Mouse (Mus musculus): Measurements from ENCODE around the gene Adcy5. TPM values are rescaled to one million over a fixed set of nuclear protein-coding genes. Genes with fewer than 3 reads are reported as not detected.

Adcy5 gene
- polyA plus RNA-seq, 1 experiment, result not detected

GRCm38 (mm10) chr16:35139873-35140619, 14.6 kb upstream of the Adcy5 start:
- Histone ChIP-seq H3K4me3 (no peak overlapping the region), H3K36me3 (ENCODE audit: control insufficient read depth, insufficient read depth) (no peaks in the 10 kb centered on the region), H3K27me3 (ENCODE audit: control insufficient read depth, insufficient read depth, insufficient read length) (peaks cover 7% of the 10 kb centered on the region), H3K4me2 (ENCODE audit: low read depth) (no peak overlapping the region), H3K79me2 (ENCODE audit: control insufficient read depth, insufficient read depth) (no peaks in the 10 kb centered on the region), H3ac (ENCODE audit: control insufficient read depth, insufficient read length) (no peak overlapping the region)
- TF ChIP-seq SRF (IDR thresholded peaks at IDR 0.05; ENCODE audit: control insufficient read depth, insufficient read length, low read depth), result no peak
- no peak for TF ChIP-seq POLR2A (IDR thresholded peaks at IDR 0.05; ENCODE audit: insufficient read length, low read depth)
- TF ChIP-seq MYOG (IDR thresholded peaks at IDR 0.05; ENCODE audit: control insufficient read depth in 1 of 3, insufficient read depth in 1 of 3, insufficient read length in 2 of 3, low read depth in 2 of 3), result no peak
- TF ChIP-seq USF1 (IDR thresholded peaks at IDR 0.05; ENCODE audit: low read depth), result no peak
- TF ChIP-seq MAX (IDR thresholded peaks at IDR 0.05; ENCODE audit: low read depth), result no peak
- TF ChIP-seq MYOD1 (IDR thresholded peaks at IDR 0.05; ENCODE audit: control insufficient read depth in 1 of 3, insufficient read length in 2 of 3, low read depth in 2 of 3), result no peak
- no peak for TF ChIP-seq CEBPB (IDR thresholded peaks at IDR 0.05; ENCODE audit: insufficient read depth, poor library complexity, severe bottlenecking)
- TF ChIP-seq E2F4 (IDR thresholded peaks at IDR 0.05; ENCODE audit: insufficient read depth), result no peak
- no peak for TF ChIP-seq POLR2AphosphoS2 (IDR thresholded peaks at IDR 0.05; ENCODE audit: insufficient read length, low read depth)
- no peak for TF ChIP-seq TCF12 (IDR thresholded peaks at IDR 0.05; ENCODE audit: insufficient read depth, poor library complexity, severe bottlenecking)
- no peak for TF ChIP-seq REST (IDR thresholded peaks at IDR 0.05; ENCODE audit: insufficient read depth, insufficient read length)
- no peak for TF ChIP-seq TCF3 (IDR thresholded peaks at IDR 0.05; ENCODE audit: insufficient read length, low read depth)

- H3ac ChIP-seq (ENCODE audit: control insufficient read depth, insufficient read length), result no peak overlapping the region
- no peaks in the 10 kb centered on the region for H3K36me3 ChIP-seq (ENCODE audit: control insufficient read depth, insufficient read depth)
- no peak overlapping the region for H3K4me3 ChIP-seq
- H3K4me2 ChIP-seq (ENCODE audit: low read depth), result no peak overlapping the region
- TF ChIP-seq CEBPB (IDR thresholded peaks at IDR 0.05; ENCODE audit: insufficient read depth, poor library complexity, severe bottlenecking) (no peak), MAX (IDR thresholded peaks at IDR 0.05; ENCODE audit: low read depth) (no peak), USF1 (IDR thresholded peaks at IDR 0.05; ENCODE audit: low read depth) (no peak), POLR2AphosphoS2 (IDR thresholded peaks at IDR 0.05; ENCODE audit: insufficient read length, low read depth) (no peak), TCF3 (IDR thresholded peaks at IDR 0.05; ENCODE audit: insufficient read length, low read depth) (no peak), MYOG (IDR thresholded peaks at IDR 0.05; ENCODE audit: control insufficient read depth in 1 of 3, insufficient read depth in 1 of 3, insufficient read length in 2 of 3, low read depth in 2 of 3) (no peak), SRF (IDR thresholded peaks at IDR 0.05; ENCODE audit: control insufficient read depth, insufficient read length, low read depth) (no peak), POLR2A (IDR thresholded peaks at IDR 0.05; ENCODE audit: insufficient read length, low read depth) (no peak), E2F4 (IDR thresholded peaks at IDR 0.05; ENCODE audit: insufficient read depth) (no peak), REST (IDR thresholded peaks at IDR 0.05; ENCODE audit: insufficient read depth, insufficient read length) (no peak), TCF12 (IDR thresholded peaks at IDR 0.05; ENCODE audit: insufficient read depth, poor library complexity, severe bottlenecking) (no peak), MYOD1 (IDR thresholded peaks at IDR 0.05; ENCODE audit: control insufficient read depth in 1 of 3, insufficient read length in 2 of 3, low read depth in 2 of 3) (no peak)
- H3K79me2 ChIP-seq (ENCODE audit: control insufficient read depth, insufficient read depth), result no peaks in the 10 kb centered on the region
- peaks cover 7% of the 10 kb centered on the region for H3K27me3 ChIP-seq (ENCODE audit: control insufficient read depth, insufficient read depth, insufficient read length)
Measured at GRCm38 (mm10) chr16:35140620-35140975, 14.1 kb upstream of the Adcy5 start.

DNA sequence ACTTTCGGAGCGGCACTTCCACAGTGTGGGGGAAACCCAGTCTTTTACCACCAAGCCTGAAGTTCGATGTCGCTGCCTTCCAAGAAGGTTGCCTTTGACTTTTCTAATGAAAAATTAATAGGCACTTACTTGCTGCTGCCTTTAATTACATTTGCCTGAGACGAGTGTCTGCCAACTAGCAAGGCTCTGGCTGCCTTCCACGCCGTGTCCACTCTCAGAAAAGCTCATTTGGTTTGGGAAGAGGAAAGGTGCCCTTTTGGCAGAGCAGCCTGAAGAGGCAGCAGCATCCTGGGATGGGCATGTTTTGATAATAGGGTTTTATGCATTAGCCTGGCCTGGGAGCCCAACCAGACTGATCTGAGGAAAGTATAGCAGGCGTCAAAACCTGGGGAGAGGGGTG, 12.8 kb upstream of the Adcy5 start:
- H3K36me3 ChIP-seq (ENCODE audit: control insufficient read depth, insufficient read depth), result no peaks in the 10 kb centered on the region
- no peak for TF ChIP-seq SRF (IDR thresholded peaks at IDR 0.05; ENCODE audit: control insufficient read depth, insufficient read length, low read depth)
- no peak for TF ChIP-seq MYOD1 (IDR thresholded peaks at IDR 0.05; ENCODE audit: control insufficient read depth in 1 of 3, insufficient read length in 2 of 3, low read depth in 2 of 3)
- no peak for TF ChIP-seq E2F4 (IDR thresholded peaks at IDR 0.05; ENCODE audit: insufficient read depth)
- TF ChIP-seq TCF12 (IDR thresholded peaks at IDR 0.05; ENCODE audit: insufficient read depth, poor library complexity, severe bottlenecking), result no peak
- TF ChIP-seq CEBPB (IDR thresholded peaks at IDR 0.05; ENCODE audit: insufficient read depth, poor library complexity, severe bottlenecking), result no peak
- TF ChIP-seq MAX (IDR thresholded peaks at IDR 0.05; ENCODE audit: low read depth), result no peak
- no peak for TF ChIP-seq TCF3 (IDR thresholded peaks at IDR 0.05; ENCODE audit: insufficient read length, low read depth)
- no peak for TF ChIP-seq REST (IDR thresholded peaks at IDR 0.05; ENCODE audit: insufficient read depth, insufficient read length)
- TF ChIP-seq POLR2A (IDR thresholded peaks at IDR 0.05; ENCODE audit: insufficient read length, low read depth), result no peak
- TF ChIP-seq POLR2AphosphoS2 (IDR thresholded peaks at IDR 0.05; ENCODE audit: insufficient read length, low read depth), result no peak
- TF ChIP-seq USF1 (IDR thresholded peaks at IDR 0.05; ENCODE audit: low read depth), result no peak
- no peak for TF ChIP-seq MYOG (IDR thresholded peaks at IDR 0.05; ENCODE audit: control insufficient read depth in 1 of 3, insufficient read depth in 1 of 3, insufficient read length in 2 of 3, low read depth in 2 of 3)
- H3K4me3 ChIP-seq, result no peak overlapping the region
- H3ac ChIP-seq (ENCODE audit: control insufficient read depth, insufficient read length), result no peak overlapping the region
- no peak overlapping the region for H3K4me2 ChIP-seq (ENCODE audit: low read depth)
- H3K79me2 ChIP-seq (ENCODE audit: control insufficient read depth, insufficient read depth), result no peaks in the 10 kb centered on the region
- H3K27me3 ChIP-seq (ENCODE audit: control insufficient read depth, insufficient read depth, insufficient read length), result peaks cover 10% of the 10 kb centered on the region

DNA sequence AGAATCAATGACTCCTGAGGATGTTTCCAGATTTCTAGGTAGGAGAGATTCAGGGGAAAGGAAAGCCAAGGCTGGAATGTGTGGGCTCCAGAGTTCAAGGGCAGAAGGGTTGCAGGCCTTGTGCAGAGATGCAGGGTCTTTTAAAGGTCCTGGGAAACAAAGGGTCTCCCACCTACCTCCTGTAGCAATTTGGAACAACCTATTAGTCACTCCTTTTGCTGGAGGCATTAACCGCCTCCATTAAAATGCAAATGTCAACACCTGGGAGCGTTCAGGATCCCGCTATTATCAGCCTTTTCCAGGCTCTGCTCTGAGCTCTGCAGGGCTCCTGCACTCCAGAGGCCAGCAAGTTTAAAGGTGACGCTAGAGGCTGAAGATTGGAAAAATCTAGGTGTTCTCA, 8.5 kb upstream of the Adcy5 start:
- Histone ChIP-seq H3K4me3 (no peak overlapping the region), H3K36me3 (ENCODE audit: control insufficient read depth, insufficient read depth) (no peaks in the 10 kb centered on the region), H3K4me2 (ENCODE audit: low read depth) (no peak overlapping the region), H3K27me3 (ENCODE audit: control insufficient read depth, insufficient read depth, insufficient read length) (peaks cover 21% of the 10 kb centered on the region), H3K79me2 (ENCODE audit: control insufficient read depth, insufficient read depth) (no peaks in the 10 kb centered on the region), H3ac (ENCODE audit: control insufficient read depth, insufficient read length) (no peak overlapping the region)
- TF ChIP-seq E2F4 (IDR thresholded peaks at IDR 0.05; ENCODE audit: insufficient read depth) (no peak), POLR2AphosphoS2 (IDR thresholded peaks at IDR 0.05; ENCODE audit: insufficient read length, low read depth) (no peak), CEBPB (IDR thresholded peaks at IDR 0.05; ENCODE audit: insufficient read depth, poor library complexity, severe bottlenecking) (no peak), SRF (IDR thresholded peaks at IDR 0.05; ENCODE audit: control insufficient read depth, insufficient read length, low read depth) (no peak), MAX (IDR thresholded peaks at IDR 0.05; ENCODE audit: low read depth) (no peak), TCF12 (IDR thresholded peaks at IDR 0.05; ENCODE audit: insufficient read depth, poor library complexity, severe bottlenecking) (no peak), USF1 (IDR thresholded peaks at IDR 0.05; ENCODE audit: low read depth) (no peak), MYOG (IDR thresholded peaks at IDR 0.05; ENCODE audit: control insufficient read depth in 1 of 3, insufficient read depth in 1 of 3, insufficient read length in 2 of 3, low read depth in 2 of 3) (no peak), POLR2A (IDR thresholded peaks at IDR 0.05; ENCODE audit: insufficient read length, low read depth) (no peak), TCF3 (IDR thresholded peaks at IDR 0.05; ENCODE audit: insufficient read length, low read depth) (no peak), MYOD1 (IDR thresholded peaks at IDR 0.05; ENCODE audit: control insufficient read depth in 1 of 3, insufficient read length in 2 of 3, low read depth in 2 of 3) (no peak), REST (IDR thresholded peaks at IDR 0.05; ENCODE audit: insufficient read depth, insufficient read length) (no peak)
